Mouse (Mus musculus) left cerebral cortex, postnatal 10 days (tissue): ENCODE measurements around the gene P2ry14. TPM values are rescaled to one million over a fixed set of nuclear protein-coding genes. Genes with fewer than 3 reads are reported as not detected.
"Not testable (repeated sequence)": the region's sequence is repeated elsewhere in the genome, so short reads cannot be mapped to it uniquely, and the experiment has no call there.

Experiments
- DNase-seq, 2 experiments: peaks; one replicate each; pipeline ENCODE4 v3.0.0; 2021 to 2022; ENCODE audit warnings: low spot score in 2 of 2, mixed read lengths in 1 of 2; ENCODE audit errors: extremely low spot score in 1 of 2
- intact Hi-C: fragments of 180-260 bp; cut with DNase I; formaldehyde crosslinking; loops from one replicate; pipeline ENCODE4 v1.15.1; 2025
- total RNA-seq, 2 experiments: library from RNA; stranded (reverse); gene quantifications; 2 replicates each; pipeline ENCODE4 v1.2.3; 2021

P2ry14 gene
- total RNA-seq, 2 experiments from 2014 or later, result 1.2 to 1.8 TPM

DNA sequence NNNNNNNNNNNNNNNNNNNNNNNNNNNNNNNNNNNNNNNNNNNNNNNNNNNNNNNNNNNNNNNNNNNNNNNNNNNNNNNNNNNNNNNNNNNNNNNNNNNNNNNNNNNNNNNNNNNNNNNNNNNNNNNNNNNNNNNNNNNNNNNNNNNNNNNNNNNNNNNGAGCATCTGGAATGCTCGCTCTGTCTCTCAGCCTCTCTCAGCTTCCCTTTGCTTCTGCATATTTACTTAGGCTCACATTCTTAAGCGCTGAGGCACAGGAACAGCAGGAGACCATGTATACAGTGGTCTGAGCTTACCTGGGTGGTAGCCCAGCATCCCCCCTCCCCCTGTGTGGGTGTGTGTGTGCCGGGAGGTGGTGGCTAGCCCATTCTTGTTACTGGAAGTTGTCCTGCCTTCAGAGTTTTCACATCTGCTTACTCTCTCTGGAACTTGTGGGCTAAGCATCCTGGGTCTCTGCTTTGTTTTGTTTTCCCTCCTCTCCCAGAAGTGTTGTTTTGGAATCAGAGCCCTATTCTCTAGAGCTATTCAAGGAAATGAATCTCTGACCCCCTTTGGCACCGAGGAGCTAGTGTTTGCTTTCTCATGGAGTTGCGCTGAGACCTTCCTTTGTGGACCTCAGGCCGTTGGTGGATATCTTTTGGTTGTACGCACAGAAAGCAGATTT, 32.2 kb downstream of the P2ry14 start:
- intact Hi-C loops, result loop anchor here (5.0 to 10.0 kb wide), 2 partner anchors 86 to 994 kb away; no protein-coding TSS in a partner anchor
- DNase-seq, result peak in 1 of 2 experiments; percentile 38

DNA sequence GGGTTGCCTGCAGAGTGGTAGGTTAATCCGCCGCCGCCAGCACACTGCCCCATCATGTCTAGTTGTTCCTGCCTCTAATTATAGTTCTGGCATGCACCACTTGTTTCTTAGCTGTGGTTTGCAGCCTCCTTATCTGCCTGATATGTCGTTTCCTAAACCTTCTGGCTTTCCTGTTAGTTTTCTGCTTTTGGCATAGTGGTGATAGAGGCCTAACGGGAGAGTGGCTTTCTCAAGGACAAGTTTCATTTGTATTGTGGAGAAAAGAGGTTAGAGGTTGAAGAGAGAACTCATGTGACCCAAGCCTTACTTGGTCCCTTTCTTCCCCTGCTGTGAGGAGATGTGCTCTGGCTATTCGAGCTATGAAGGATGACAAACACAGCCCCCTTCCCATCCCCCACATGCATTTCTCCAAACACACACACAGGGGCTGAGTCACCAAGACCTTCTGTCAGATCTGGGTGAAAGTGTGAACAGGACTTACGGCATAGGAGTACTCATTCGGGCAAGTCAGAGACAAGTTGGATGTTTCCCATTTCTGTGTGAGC, 39.4 kb downstream of the P2ry14 start:
- DNase-seq, result no peak
- intact Hi-C loops, result loop anchor here (10.0 kb wide), 1 partner anchor 941 kb away; no protein-coding TSS in a partner anchor

DNA sequence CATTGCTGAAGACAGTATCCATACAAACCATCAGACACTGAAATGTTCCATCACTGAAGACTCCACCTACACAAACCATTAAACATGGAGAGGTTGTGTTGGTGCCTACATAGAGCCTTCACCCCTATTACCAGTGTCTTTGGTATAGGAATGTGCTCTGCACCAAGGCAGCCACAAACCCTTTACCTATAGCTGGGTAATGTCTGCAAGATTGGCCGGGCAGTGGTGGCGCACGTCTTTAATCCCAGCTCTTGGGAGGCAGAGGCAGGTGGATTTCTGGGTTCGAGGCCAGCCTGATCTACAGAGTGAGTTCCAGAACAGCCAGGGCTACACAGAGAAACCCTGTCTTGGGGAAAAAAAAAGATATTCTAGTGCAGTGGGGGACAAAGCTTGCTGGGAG, 40.1 kb downstream of the P2ry14 start:
- DNase-seq, result not testable (repeated sequence)
- intact Hi-C loops, result loop anchor here (10.0 kb wide), 1 partner anchor 942 kb away; no protein-coding TSS in a partner anchor

DNA sequence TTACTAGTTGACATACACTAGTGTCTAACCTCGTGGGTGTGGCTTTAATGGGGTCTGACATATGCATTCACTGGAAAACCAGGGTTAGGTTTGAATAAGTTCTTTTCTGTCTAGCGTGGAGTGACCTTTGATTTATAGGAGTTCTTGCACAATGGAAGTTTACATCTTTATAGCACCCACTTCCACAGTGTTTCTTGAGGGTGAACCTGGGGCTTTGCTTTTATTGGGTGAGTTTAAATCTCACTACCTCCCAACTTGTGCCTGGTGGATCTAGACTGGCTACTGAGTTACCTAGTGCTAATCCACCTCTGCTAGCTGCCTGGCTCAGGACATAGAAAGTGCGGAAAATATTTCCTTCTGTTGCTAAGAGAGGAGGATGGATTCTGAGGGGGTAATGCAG, 41.5 kb downstream of the P2ry14 start:
- intact Hi-C loops, result loop anchor here (10.0 kb wide), 1 partner anchor 943 kb away; no protein-coding TSS in a partner anchor
- no peak for DNase-seq

DNA sequence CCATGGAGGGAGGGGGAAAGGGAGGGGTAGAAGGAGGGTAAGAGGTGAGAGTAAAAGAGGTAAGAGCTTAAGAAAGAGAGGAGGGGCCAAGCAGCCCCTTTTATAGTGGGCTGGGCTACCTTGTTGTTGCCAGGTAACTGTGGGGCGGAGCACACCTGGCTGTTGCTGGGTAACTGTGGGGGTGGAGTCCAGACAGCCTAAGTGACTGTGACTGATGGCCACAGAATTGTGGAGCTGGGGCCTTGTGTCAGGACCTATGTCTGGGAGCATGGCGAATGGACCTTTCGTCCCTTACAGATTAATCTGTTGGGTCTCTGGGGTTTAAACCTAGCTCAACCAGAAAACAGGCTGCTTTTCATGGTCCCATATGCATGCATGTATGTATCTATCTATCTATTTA, 43.6 kb downstream of the P2ry14 start:
- intact Hi-C loops, result loop anchor here (10.0 kb wide), 1 partner anchor 945 kb away; no protein-coding TSS in a partner anchor
- not testable (repeated sequence) for DNase-seq

GRCm38 (mm10) chr3:59107439-59107838, 46.0 kb downstream of the P2ry14 start:
- no peak for DNase-seq
- intact Hi-C loops, result no loop called here

DNA sequence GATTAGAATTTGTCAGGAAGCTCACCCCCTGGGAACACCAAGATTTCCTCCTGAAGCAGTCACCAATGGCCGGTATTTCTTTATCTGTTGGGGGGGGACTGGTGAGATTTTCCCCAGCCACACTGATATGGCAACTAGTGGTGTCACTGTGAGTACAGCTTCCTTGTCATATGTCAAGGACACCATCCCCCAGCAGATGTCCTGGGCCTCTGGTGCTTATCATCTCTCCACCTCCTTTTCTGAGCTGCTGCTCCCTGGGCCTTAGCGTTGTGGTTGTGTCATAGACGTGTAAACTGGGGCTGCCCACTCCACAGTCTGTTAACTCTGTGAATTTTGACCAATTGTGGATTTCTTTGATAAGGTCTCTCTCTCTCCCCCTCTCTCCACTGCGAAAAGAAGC, 49.0 kb downstream of the P2ry14 start:
- DNase-seq, result no peak
- intact Hi-C loops, result no loop called here

DNA sequence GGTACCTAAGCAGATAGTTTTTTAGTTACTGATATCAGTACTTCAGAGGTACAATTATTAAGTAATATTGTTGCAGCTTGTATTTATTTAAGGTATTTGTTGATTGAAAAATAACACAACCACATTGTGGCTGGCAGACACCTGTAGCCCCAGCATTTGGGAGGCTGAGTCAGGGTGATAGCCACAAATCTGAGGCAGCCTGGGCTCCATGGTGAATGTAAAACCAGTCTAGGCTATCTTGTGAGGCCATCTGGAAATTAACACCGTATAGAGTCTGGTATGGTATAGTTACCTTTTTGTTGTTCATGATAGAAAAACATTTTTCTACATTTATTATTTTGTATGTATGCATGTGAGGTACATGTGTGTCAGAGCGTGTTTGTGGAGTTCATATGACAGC, 51.3 kb downstream of the P2ry14 start:
- no peak for DNase-seq
- intact Hi-C loops, result no loop called here

GRCm38 (mm10) chr3:59101218-59101986, 52.0 kb downstream of the P2ry14 start, which contains the start of gene Gpr171:
Gene Gpr171, minus strand, starts transcription at chr3:59101821.
- DNase-seq, result no peak
- intact Hi-C loops, result no loop called here

GRCm38 (mm10) chr3:59098540-59098939, 54.9 kb downstream of the P2ry14 start:
- intact Hi-C loops, result no loop called here
- no peak for DNase-seq

DNA sequence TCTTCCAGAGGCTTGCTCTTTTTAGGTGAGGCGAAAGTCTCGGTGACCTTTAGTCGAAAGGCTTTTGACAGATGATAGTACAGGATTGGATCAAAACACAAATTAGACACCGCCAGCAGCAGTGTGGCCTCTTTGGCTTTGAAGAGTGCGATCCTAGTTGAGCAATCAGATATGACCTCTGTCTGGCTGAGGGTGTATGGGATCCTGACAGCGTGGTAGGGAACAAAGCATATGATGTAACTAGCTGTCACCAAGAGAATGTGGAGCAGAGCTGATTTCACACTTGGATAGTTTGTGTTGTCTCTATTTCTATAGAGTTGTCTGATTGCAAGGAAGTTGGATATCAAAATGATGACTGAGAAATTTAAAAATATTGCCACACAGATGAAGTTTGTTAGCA, 56.0 kb downstream of the P2ry14 start:
- intact Hi-C loops, result no loop called here
- DNase-seq, result no peak

DNA sequence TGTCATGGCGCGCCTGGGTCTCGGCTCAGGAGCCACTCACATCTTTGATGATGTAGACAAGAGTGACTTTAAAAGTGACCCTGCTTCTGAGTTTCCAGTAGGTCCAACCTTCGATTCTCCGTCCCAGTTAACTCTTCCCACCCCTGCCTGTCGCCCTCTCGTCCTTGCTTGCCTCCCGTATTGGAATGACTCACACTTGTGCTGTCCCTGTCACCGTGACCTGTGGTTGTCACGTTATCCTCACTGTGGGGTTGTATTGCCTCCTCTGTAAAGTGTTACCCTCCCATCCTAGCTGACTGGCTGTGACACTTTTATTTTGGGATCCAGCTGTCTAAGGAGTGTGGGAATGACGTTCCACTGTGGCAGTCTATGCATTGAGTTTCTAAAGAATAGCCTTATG, 60.7 kb downstream of the P2ry14 start:
- DNase-seq, result no peak
- intact Hi-C loops, result no loop called here

DNA sequence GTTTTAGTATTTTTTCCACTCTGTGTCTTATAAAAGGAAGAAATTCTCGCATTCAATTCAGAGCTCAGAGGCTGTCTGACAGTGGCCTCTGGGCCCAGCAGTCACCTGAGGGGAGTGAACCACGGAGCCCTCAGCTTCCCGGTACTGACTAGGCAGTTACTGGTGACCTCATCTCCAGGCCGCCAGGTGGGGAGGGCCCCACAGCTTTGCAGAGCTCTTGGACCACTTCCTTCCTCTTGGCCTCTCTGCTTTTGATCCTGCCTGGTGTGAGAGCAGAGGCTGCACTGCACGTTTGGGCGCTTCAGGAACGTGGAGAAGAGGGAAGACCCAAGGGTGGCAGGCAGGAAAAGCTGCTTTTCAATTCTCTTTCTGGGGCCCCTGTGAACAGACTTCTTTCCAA, 72.5 kb downstream of the P2ry14 start:
- DNase-seq, result no peak
- intact Hi-C loops, result no loop called here

DNA sequence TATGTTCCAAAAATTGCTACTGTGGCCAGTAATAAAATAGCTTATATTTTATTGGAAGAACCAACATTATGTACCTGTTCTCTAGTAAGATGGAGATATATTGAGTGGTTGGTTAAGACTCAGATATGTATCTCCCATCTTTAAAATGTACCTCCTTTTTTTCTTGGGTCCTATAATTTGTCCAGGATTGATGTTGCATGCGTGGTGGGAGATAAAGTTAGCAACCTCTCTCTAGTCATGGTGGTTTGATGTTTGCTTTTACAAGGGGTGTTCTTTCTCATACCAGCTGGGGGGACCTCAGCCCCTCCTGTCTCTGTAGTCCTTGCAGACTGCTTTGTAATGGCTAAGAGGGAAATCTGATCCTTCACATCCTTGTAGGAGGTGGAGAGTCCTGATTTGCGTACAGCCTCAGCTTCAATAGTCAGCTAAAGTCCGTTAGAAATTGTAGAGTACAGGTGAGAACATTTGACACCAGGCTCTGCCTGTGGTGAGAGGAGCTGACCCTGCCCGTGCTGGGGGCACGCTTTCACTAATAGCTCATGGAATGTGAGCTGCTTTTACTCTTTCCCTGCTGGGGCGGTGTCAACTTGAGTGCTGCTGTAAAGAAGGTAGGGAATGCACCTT, 73.0 kb downstream of the P2ry14 start:
- intact Hi-C loops, result no loop called here

DNA sequence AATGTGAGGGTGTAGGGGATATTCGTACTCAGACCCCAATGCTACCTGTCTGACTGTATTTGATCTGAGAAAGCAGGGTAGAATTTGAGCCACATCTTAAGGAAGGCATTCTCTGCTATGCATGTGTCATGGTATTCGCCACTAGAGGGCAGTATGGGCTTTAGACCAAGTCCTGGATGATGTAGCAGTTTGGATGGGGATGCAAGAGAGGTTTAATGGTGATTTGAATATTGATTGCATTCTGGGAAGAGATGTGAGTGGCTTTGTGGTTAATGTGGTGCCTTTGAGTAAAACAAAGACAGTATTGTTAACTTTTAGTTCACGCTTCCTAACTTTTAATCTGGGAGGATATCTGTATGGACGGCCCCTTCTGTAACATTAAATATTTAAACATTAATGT, 74.1 kb downstream of the P2ry14 start:
- DNase-seq, result no peak
- intact Hi-C loops, result loop anchor here (10.0 kb wide), 1 partner anchor 1035 kb away; no protein-coding TSS in a partner anchor

More for the DNA sequence above, 73.0 kb downstream of the P2ry14 start:
- no peak for DNase-seq

GRCm38 (mm10) chr3:59078585-59078984, 74.8 kb downstream of the P2ry14 start:
- intact Hi-C loops, result loop anchor here (10.0 kb wide), 1 partner anchor 1036 kb away; no protein-coding TSS in a partner anchor
- no peak for DNase-seq

DNA sequence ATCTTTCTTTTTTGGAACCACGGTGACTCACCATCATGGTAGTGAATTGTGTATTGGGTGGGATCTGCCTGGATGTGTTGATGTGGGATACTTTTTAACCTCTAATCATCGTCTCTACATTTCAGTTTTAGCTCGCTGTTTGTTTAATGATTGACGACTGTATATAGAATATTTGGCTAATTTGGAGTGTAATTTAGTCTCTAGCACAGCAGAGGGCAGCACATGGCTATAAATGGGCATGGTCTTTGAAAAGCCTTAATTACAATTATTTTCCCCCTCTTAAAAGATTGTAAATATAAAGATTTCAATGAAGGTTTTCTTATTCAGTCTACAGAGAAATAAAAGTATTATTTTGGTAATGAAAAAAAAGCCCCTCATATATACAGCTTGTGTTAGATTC, 76.1 kb downstream of the P2ry14 start:
- intact Hi-C loops, result loop anchor here (10.0 kb wide), 1 partner anchor 1038 kb away; no protein-coding TSS in a partner anchor
- no peak for DNase-seq

GRCm38 (mm10) chr3:59069071-59069470, 84.3 kb downstream of the P2ry14 start:
- DNase-seq, intact Hi-C loops: not testable (repeated sequence)
